Mouse (Mus musculus) embryonic facial prominence, embryonic 15.5 days (tissue): Measurements from ENCODE around the gene Pip4k2a. TPM values are rescaled to one million over a fixed set of nuclear protein-coding genes. Genes with fewer than 3 reads are reported as not detected.

Experiments
- ATAC-seq: fragments of 200-750 bp; cut with Nextera tagmentation; 2 replicates; pipeline ENCODE4 v1.8.0; 2017; ENCODE audit warnings: low read depth, moderate TSS enrichment; ENCODE audit not compliant: insufficient number of reproducible peaks, low FRiP score, low TSS enrichment
- H3K27ac ChIP-seq: fragments of 300-500 bp; sonication (generic); replicated peaks from 2 replicates; pipeline ENCODE4 v1.5.1; 2015; ENCODE audit warnings: mild to moderate bottlenecking, inconsistent platforms
- H3K27me3 ChIP-seq: fragments of 300-500 bp; sonication (generic); 2 replicates; pipeline ENCODE4 v1.6.1; 2015; ENCODE audit warnings: inconsistent platforms
- H3K36me3 ChIP-seq: fragments of 300-500 bp; sonication (generic); 2 replicates; pipeline ENCODE4 v1.6.1; 2015; ENCODE audit warnings: mild to moderate bottlenecking, inconsistent platforms
- H3K4me1 ChIP-seq: fragments of 300-500 bp; sonication (generic); 2 replicates; pipeline ENCODE4 v1.6.1; 2015; ENCODE audit warnings: inconsistent platforms
- H3K4me2 ChIP-seq: fragments of 300-500 bp; sonication (generic); replicated peaks from 2 replicates; pipeline ENCODE4 v1.6.1; 2015; ENCODE audit warnings: mild to moderate bottlenecking, inconsistent platforms
- H3K4me3 ChIP-seq: fragments of 300-500 bp; sonication (generic); replicated peaks from 2 replicates; pipeline ENCODE4 v1.5.1; 2015; ENCODE audit warnings: mild to moderate bottlenecking, inconsistent platforms
- H3K9ac ChIP-seq: fragments of 300-500 bp; sonication (generic); 2 replicates; pipeline ENCODE4 v1.6.1; 2015; ENCODE audit warnings: inconsistent platforms
- H3K9me3 ChIP-seq: fragments of 300-500 bp; sonication (generic); replicated peaks from 2 replicates; pipeline ENCODE4 v1.6.1; 2016; ENCODE audit warnings: inconsistent platforms
- WGBS: fragments of 180-500 bp; shearing (Covaris S2); methylation state at CpG from one replicate; pipeline ENCODE4 v1.1.7; 2015; 5-methylcytosine and 5-hydroxymethylcytosine counted together
- polyA plus RNA-seq: library from polyadenylated mRNA; unstranded; fragments of >200 nt; fragmentation: Nextera tagmentation; extraction: Ambion mirVana; gene quantifications from 2 replicates; pipeline ENCODE4 v1.2.1, GENCODE M21; 2015

Pip4k2a gene
- polyA plus RNA-seq, 1 experiment from 2014 or later, result 10.8 TPM

DNA sequence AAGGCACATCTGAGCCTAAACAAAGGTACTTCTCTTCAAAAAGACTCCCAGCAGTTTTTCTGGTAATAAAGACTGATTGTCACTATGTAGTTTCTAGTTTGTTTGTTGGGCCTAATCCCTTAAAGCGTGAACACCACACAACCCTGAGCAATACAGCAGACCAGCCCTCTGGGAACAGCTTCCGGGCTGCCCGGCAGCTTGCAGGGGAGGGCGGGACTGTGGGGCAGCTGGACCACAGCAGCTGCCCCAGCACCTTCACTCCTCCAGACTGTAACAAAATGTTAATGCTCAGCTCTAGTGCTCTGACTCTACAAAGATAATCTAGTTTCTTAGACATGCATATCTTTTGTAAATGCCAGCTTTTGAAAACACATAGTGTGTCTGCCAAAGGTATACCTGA lies 42.9 kb downstream of the Pip4k2a start:
- Histone ChIP-seq H3K36me3 (no peaks in the 10 kb centered on the region), H3K9ac (no peak overlapping the region), H3K4me2 (no peak overlapping the region), H3K4me3 (no peak overlapping the region), H3K4me1 (peaks cover 16% of the 10 kb centered on the region), H3K27ac (no peak overlapping the region), H3K27me3 (no peaks in the 10 kb centered on the region), H3K9me3 (no peaks in the 10 kb centered on the region)
- WGBS, result 48% methylated on average over 4 of the region's 4 CpGs
- ATAC-seq, result no peak

DNA sequence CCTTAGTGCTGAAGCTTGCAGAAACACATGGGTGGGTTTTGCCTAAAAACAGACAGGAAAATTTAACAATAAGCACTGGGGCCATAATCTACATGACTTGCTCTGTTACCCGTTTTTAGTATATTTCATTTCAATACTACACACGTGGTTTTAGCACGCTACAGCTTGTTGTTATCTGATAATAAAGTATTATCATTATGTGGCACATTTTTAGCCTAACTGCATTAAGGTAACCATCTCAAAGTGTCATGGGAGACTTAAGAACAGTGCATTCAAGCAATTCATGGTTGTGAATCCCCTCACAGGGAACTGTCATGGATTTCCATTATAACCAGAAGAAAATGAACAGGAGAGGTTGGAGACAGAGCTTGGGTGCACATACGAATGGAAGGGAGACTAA lies 43.5 kb downstream of the Pip4k2a start:
- Histone ChIP-seq H3K36me3 (no peaks in the 10 kb centered on the region), H3K4me3 (no peak overlapping the region), H3K27me3 (no peaks in the 10 kb centered on the region), H3K9ac (no peak overlapping the region), H3K4me1 (peaks cover 16% of the 10 kb centered on the region), H3K27ac (no peak overlapping the region), H3K4me2 (no peak overlapping the region), H3K9me3 (no peaks in the 10 kb centered on the region)
- no peak for ATAC-seq
- WGBS, result 68% methylated on average over 4 of the region's 4 CpGs

DNA sequence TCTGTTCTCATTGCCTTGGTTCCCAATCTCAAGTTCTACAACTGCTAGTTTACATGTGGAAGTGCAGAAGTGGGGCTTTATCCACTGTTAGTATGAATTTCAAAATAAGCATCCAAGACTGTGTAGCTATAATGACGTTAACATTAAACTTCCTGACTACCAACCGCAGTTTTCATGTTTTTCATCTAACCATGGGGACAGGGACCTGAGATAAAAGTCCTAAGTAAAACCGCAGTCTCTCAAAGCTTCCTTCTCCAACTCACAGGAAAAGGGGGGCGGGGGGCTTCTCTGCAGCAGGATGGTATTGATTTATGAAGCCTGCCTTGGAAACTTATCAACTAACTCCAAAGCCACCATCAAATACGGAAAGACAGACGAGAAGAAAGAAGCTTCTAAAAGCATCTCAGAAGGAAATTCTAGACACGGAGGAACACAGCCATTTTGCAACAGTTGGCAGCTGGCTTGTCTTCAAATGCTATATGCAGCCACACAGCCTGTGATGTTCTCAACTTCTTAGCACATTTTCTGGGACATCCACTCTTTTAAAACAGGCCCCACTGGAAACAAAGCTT lies 45.7 kb downstream of the Pip4k2a start:
- Histone ChIP-seq H3K4me3 (no peak overlapping the region), H3K27ac (no peak overlapping the region), H3K9me3 (no peaks in the 10 kb centered on the region), H3K4me2 (peak overlapping the region; percentile 19; the same call in 1 of the 2 replicates), H3K9ac (no peak overlapping the region), H3K4me1 (peaks cover 23% of the 10 kb centered on the region), H3K27me3 (no peaks in the 10 kb centered on the region), H3K36me3 (no peaks in the 10 kb centered on the region)
- ATAC-seq, result no peak
- WGBS, result 30% methylated on average over 7 of the region's 7 CpGs

DNA sequence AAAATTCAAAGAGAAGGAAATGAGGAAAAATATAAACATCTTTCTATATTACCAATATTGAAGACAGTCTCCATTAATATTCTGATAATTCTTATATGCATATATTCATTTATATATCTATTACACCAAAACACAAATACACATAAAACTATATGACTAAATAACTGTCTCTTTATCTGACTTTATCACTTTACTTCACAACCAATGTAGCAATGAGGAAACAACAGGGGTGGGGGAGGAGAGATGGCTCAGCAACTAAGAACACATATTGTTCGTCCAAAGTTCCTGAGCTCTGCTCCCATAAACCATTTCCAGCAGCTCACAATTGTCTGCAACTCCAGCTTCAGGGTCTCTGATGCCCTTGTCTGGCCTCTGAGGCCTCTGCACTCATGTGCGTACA lies 47.2 kb downstream of the Pip4k2a start:
- H3K9me3 ChIP-seq, result no peaks in the 10 kb centered on the region
- no peaks in the 10 kb centered on the region for H3K27me3 ChIP-seq
- H3K4me1 ChIP-seq, result peaks cover 21% of the 10 kb centered on the region
- H3K4me2 ChIP-seq, result no peak overlapping the region
- 79% methylated on average over 2 of the region's 2 CpGs for WGBS
- no peak overlapping the region for H3K27ac ChIP-seq
- no peak for ATAC-seq
- no peaks in the 10 kb centered on the region for H3K36me3 ChIP-seq
- H3K4me3 ChIP-seq, result no peak overlapping the region
- no peak overlapping the region for H3K9ac ChIP-seq

DNA sequence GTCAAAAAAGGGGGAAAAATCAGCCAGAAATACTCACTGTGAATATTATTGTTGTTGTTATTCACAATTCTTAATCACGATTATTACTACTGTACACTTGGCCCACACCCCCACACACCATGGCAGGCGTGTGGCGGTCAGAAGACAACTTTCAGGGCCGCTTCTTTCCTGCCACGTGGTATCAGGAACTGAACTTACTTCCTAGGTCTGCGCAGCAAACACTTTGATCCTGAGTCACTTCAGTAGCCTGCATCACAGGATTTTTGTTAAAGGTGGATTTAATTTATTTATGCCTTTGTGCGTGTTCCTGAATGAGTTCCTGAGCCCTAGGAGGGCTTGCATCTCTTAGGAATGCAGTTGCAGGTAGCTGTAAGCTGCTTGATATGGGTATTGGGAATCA lies 49.2 kb downstream of the Pip4k2a start:
- H3K9me3 ChIP-seq, result no peaks in the 10 kb centered on the region
- no peak overlapping the region for H3K9ac ChIP-seq
- H3K27me3 ChIP-seq, result no peaks in the 10 kb centered on the region
- no peaks in the 10 kb centered on the region for H3K36me3 ChIP-seq
- no peak overlapping the region for H3K4me2 ChIP-seq
- no peak overlapping the region for H3K27ac ChIP-seq
- H3K4me1 ChIP-seq, result peaks cover 20% of the 10 kb centered on the region
- WGBS, result 72% methylated on average over 7 of the region's 7 CpGs
- no peak for ATAC-seq
- H3K4me3 ChIP-seq, result no peak overlapping the region

DNA sequence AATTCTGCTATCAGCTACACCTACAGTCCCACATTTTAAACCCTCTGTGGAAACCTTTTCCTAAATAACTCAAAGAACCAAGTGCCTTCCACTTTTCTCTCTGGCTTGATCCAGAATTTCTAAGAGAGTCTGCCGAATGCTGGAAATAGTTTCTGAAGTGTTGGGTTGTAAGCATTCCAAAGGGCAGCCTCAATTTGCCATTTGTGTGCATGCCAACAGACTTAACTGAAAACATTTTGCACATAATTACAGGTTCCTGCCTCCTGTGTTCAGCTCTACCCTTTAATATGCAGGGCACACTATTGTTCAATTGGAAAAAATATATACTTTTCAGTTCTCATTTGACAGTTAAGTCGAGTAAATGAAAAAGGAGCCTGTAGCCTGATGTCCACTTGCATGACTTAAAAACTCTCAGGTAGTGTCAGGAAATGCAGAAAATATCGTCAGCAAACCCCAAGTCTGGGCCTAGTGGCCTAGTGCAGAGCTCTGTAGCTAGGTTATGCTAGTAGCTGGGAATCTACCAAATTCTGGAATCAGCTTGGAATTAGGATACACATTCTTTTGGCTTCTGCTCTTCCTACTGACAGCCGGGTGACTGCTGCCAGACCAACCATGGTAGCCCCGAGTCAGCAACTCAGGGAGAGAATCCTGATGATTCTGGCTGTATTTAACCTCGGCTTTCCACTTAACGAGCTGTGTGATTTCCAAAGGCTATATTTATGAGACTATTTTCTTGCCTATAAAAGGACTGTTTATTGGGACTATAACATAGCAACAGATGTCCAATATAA lies 50.1 kb downstream of the Pip4k2a start:
- H3K9ac ChIP-seq, result no peak overlapping the region
- H3K27ac ChIP-seq, result 0 out of 2 replicates have a peak overlapping the region, but pooled peaks have one; percentile 34
- no peak overlapping the region for H3K4me2 ChIP-seq
- H3K36me3 ChIP-seq, result no peaks in the 10 kb centered on the region
- H3K4me1 ChIP-seq, result peaks cover 20% of the 10 kb centered on the region
- WGBS, result 37% methylated on average over 7 of the region's 7 CpGs
- H3K27me3 ChIP-seq, result no peaks in the 10 kb centered on the region
- no peak overlapping the region for H3K4me3 ChIP-seq
- no peaks in the 10 kb centered on the region for H3K9me3 ChIP-seq
- ATAC-seq, result no peak; the same call in 1 of the 2 replicates

DNA sequence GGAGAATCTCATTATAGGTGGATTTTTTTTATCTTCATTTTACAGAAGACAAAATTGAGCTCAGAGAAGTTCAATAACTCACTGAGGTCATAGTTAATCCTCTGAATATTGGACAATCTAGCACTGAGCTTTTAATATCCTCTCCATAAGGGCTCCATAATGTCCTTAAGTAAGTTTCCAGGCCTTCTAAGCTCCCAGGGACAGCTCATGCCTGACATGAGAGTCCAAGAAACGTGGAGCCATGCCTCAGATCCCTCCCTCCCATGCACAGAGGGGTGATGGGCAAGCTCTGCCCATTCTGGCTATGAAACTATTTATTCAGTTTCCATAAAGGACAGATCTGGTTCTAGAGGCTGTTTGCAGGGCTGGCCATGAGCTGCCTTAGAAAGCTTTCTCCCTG lies 52.5 kb downstream of the Pip4k2a start:
- H3K27ac ChIP-seq, result no peak overlapping the region
- 59% methylated on average over 1 of the region's 1 CpGs for WGBS
- no peaks in the 10 kb centered on the region for H3K36me3 ChIP-seq
- H3K4me1 ChIP-seq, result peaks cover 10% of the 10 kb centered on the region
- H3K4me3 ChIP-seq, result no peak overlapping the region
- no peak overlapping the region for H3K4me2 ChIP-seq
- H3K27me3 ChIP-seq, result no peaks in the 10 kb centered on the region
- no peaks in the 10 kb centered on the region for H3K9me3 ChIP-seq
- no peak for ATAC-seq
- no peak overlapping the region for H3K9ac ChIP-seq

DNA sequence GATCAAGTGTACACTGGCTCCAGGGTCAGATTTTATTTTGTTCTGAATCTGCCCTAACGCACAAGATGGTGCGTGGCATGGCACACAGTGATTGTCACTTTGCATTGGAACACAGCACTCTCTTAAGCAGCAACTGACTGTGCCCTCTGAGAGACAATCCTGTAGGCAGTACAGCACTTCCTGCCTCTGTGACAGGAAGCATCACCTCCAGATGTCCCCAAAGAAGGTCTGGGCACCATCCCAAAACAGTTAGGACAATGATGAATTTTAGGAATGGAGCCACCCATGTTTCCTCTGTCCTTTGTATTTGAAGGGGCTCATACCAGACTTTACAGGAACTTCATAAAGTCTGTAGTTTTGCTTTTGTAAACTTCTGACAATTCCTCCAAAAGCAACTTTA lies 54.0 kb downstream of the Pip4k2a start:
- no peaks in the 10 kb centered on the region for H3K27me3 ChIP-seq
- H3K9me3 ChIP-seq, result no peaks in the 10 kb centered on the region
- H3K36me3 ChIP-seq, result no peaks in the 10 kb centered on the region
- H3K4me3 ChIP-seq, result no peak overlapping the region
- ATAC-seq, result no peak
- 82% methylated on average over 2 of the region's 2 CpGs for WGBS
- H3K9ac ChIP-seq, result no peak overlapping the region
- no peak overlapping the region for H3K27ac ChIP-seq
- H3K4me2 ChIP-seq, result no peak overlapping the region
- H3K4me1 ChIP-seq, result peaks cover 14% of the 10 kb centered on the region

DNA sequence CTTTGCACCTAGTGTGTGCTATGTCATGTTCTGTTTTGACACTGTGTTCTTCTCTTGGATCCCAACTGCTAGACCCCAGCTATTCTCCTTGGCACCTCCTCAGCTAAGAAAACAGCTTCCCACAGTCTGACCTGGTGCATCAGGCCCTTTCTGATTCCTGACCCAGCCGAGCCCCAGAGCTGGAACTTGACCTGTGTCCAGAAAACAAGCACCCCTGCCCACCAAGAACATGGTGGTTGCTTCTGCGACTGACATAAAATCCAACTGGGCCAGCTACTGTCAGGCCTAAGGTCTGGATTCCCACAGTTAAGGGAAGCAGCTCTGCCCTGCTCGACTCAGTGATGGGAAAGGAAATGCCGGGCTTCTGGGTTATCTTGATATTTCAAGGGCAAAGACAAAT lies 54.6 kb downstream of the Pip4k2a start:
- H3K4me1 ChIP-seq, result peaks cover 16% of the 10 kb centered on the region
- H3K27ac ChIP-seq, result 0 out of 2 replicates have a peak overlapping the region, but pooled peaks have one; percentile 4
- WGBS, result 75% methylated on average over 4 of the region's 4 CpGs

DNA sequence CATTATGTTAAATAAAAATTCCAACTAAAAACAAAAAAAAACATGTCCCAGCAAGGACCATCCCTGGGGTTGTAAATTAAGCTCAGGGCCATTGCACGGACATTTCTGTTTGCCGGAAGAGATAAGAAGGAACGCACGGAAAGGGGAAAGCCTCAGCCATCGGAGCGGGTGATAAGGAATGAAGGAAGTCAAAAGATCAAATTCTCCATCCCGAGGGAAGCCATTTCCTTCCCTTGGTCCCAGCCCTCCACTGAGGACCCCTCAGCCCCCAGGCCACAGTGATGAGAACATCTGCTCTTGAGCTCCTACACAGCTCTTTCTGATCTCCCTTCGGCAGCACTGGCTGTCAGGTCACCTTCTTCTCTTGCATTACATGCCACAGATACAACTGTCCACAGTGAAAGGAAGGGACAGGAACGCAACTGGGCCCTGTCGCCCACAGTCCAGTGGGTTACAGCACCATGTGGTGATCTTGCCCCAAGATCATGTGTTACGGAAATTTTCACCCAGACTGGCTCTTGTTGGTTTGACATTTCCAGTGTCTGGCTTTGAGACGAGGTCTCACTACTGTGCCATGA lies 57.1 kb downstream of the Pip4k2a start:
- H3K4me1 ChIP-seq, result peaks cover 17% of the 10 kb centered on the region
- H3K36me3 ChIP-seq, result no peaks in the 10 kb centered on the region
- no peak overlapping the region for H3K4me3 ChIP-seq
- no peak overlapping the region for H3K9ac ChIP-seq
- no peak for ATAC-seq
- no peak overlapping the region for H3K27ac ChIP-seq
- H3K27me3 ChIP-seq, result no peaks in the 10 kb centered on the region
- H3K9me3 ChIP-seq, result no peaks in the 10 kb centered on the region
- 66% methylated on average over 12 of the region's 12 CpGs for WGBS
- H3K4me2 ChIP-seq, result no peak overlapping the region

More for the DNA sequence above, 54.6 kb downstream of the Pip4k2a start:
- Histone ChIP-seq H3K9ac (no peak overlapping the region), H3K4me2 (no peak overlapping the region), H3K4me3 (no peak overlapping the region), H3K36me3 (no peaks in the 10 kb centered on the region), H3K27me3 (no peaks in the 10 kb centered on the region), H3K9me3 (no peaks in the 10 kb centered on the region)
- no peak for ATAC-seq

DNA sequence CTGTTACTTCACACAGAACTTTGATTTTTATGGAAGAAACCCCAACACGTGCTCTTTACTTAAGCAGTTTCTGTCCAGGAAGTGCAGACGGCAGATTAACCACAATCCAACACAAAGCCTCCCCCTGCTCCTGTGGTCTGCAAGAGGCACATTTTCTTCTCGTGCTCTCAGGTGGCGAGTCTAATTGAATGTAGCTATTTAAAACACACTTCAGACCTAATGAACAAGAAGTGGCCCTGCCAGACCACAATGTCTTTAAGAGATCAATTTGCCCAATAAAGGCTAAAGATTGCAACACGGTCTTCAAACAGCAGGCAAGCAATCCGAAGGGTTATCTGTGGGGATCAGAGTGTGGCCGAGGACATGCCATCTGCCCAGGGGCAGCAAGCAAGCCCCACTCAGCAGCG lies 59.0 kb downstream of the Pip4k2a start:
- no peak overlapping the region for H3K4me3 ChIP-seq
- no peak overlapping the region for H3K27ac ChIP-seq
- no peak overlapping the region for H3K9ac ChIP-seq
- no peaks in the 10 kb centered on the region for H3K36me3 ChIP-seq
- H3K4me1 ChIP-seq, result peaks cover 17% of the 10 kb centered on the region
- H3K4me2 ChIP-seq, result no peak overlapping the region
- H3K27me3 ChIP-seq, result no peaks in the 10 kb centered on the region
- WGBS, result 32% methylated on average over 8 of the region's 8 CpGs
- H3K9me3 ChIP-seq, result no peaks in the 10 kb centered on the region
- ATAC-seq, result no peak
